Mouse (Mus musculus) E14TG2a.4 (cell line): ENCODE measurements around the gene Myl6.
"Not testable (repeated sequence)": the region's sequence is repeated elsewhere in the genome, so short reads cannot be mapped to it uniquely, and the experiment has no call there.

Experiments used
- CTCF ChIP-seq: conservative IDR thresholded peaks from 2 replicates; pipeline ENCODE4 v1.5.1; 2014; ENCODE audit warnings: low read length
- NANOG ChIP-seq: IDR thresholded peaks from 2 replicates; pipeline ENCODE4 v1.6.1; 2014; ENCODE audit warnings: borderline replicate concordance, low read length, mixed read lengths
- POU5F1 ChIP-seq: IDR thresholded peaks from 2 replicates; pipeline ENCODE4 v1.6.1; 2014; ENCODE audit warnings: low read length, borderline replicate concordance

GRCm38 (mm10) chr10:128505371-128505667 lies 11.4 kb upstream of the Myl6 start:
- not testable (repeated sequence) for TF ChIP-seq CTCF, POU5F1, NANOG
